Mouse (Mus musculus): ENCODE results near the gene Rpl39. TPM values are rescaled to one million over a fixed set of nuclear protein-coding genes. Genes with fewer than 3 reads are reported as not detected.

Gene Rpl39
- polyA plus RNA-seq (2012; rRNA removed; ENCODE audit: low replicate concordance): 42.2 and 119 TPM in 2 replicates

GRCm38 (mm10) chrX:37084927-37085660 lies at the start of gene Rpl39:
Gene Rpl39, minus strand, starts transcription at chrX:37085402.

GRCm38 (mm10) chrX:37126671-37127358 lies 41.6 kb upstream of the Rpl39 start, which contains the start of gene Nkap:
Gene Nkap, plus strand, starts transcription at chrX:37126795.

GRCm38 (mm10) chrX:37110193-37110880 lies 25.1 kb upstream of the Rpl39 start, which contains the start of gene Upf3b:
Gene Upf3b, minus strand, starts transcription at chrX:37110322.

GRCm38 (mm10) chrX:37048066-37048889 lies 36.9 kb downstream of the Rpl39 start, which contains the start of gene Sowahd:
Gene Sowahd, plus strand, starts transcription at chrX:37048845.

Other genes starting within 250 kb of the Rpl39 start
- gene Ube2a, start 211.5 kb downstream of the Rpl39 start, polyA plus RNA-seq (2012; rRNA removed; ENCODE audit: low replicate concordance): 35.8 and 39.2 TPM in 2 replicates
- gene C330007P06Rik, start 211.3 kb downstream of the Rpl39 start, polyA plus RNA-seq (2012; rRNA removed; ENCODE audit: low replicate concordance): 10.1 and 16.4 TPM in 2 replicates
- gene Nkrf, start 182.5 kb downstream of the Rpl39 start, polyA plus RNA-seq (2012; rRNA removed; ENCODE audit: low replicate concordance): 0.31 and 1.1 TPM in 2 replicates
- 13.2 and 29.8 TPM in 2 replicates for gene Sept6, start 93.6 kb downstream of the Rpl39 start, polyA plus RNA-seq (2012; rRNA removed; ENCODE audit: low replicate concordance)
- gene Sowahd, start 36.6 kb downstream of the Rpl39 start, polyA plus RNA-seq (2012; rRNA removed; ENCODE audit: low replicate concordance): not detected in 2 replicates
- gene Upf3b, start 24.9 kb upstream of the Rpl39 start, polyA plus RNA-seq (2012; rRNA removed; ENCODE audit: low replicate concordance): 1.7 and 2.8 TPM in 2 replicates
- 2.6 and 3.3 TPM in 2 replicates for gene Nkap, start 41.4 kb upstream of the Rpl39 start, polyA plus RNA-seq (2012; rRNA removed; ENCODE audit: low replicate concordance)
- not detected in 2 replicates for gene Akap14, start 83.4 kb upstream of the Rpl39 start, polyA plus RNA-seq (2012; rRNA removed; ENCODE audit: low replicate concordance)
- 177 and 403 TPM in 2 replicates for gene Ndufa1, start 105.8 kb upstream of the Rpl39 start, polyA plus RNA-seq (2012; rRNA removed; ENCODE audit: low replicate concordance)
- gene Rnf113a1, start 105.8 kb upstream of the Rpl39 start, polyA plus RNA-seq (2012; rRNA removed; ENCODE audit: low replicate concordance): 1.2 and 2.6 TPM in 2 replicates
- not detected in 2 replicates for gene Gm9, start 125.6 kb upstream of the Rpl39 start, polyA plus RNA-seq (2012; rRNA removed; ENCODE audit: low replicate concordance)
- gene Rhox1, start 136.9 kb upstream of the Rpl39 start, polyA plus RNA-seq (2012; rRNA removed; ENCODE audit: low replicate concordance): not detected in 2 replicates
- not detected in 2 replicates for gene Rhox2a, start 159.6 kb upstream of the Rpl39 start, polyA plus RNA-seq (2012; rRNA removed; ENCODE audit: low replicate concordance)
- not detected in 2 replicates for gene Rhox3a, start 164.5 kb upstream of the Rpl39 start, polyA plus RNA-seq (2012; rRNA removed; ENCODE audit: low replicate concordance)
- gene Rhox4a, start 179.9 kb upstream of the Rpl39 start, polyA plus RNA-seq (2012; rRNA removed; ENCODE audit: low replicate concordance): not detected in 2 replicates